Mouse (Mus musculus) olfactory bulb, adult 2 months (tissue): ENCODE data around the gene Izumo2.

ENCODE experiments used
- CTCF ChIP-seq: fragments of 200-500 bp; IDR thresholded peaks from 2 replicates; pipeline ENCODE4 v1.5.1; 2012; ENCODE audit warnings: low read depth, mild to moderate bottlenecking, low read length, moderate library complexity; ENCODE audit not compliant: insufficient read depth
- POLR2A ChIP-seq: fragments of 200-500 bp; IDR thresholded peaks from 2 replicates; pipeline ENCODE4 v1.6.1; 2012; ENCODE audit warnings: mild to moderate bottlenecking, low read depth, low read length, moderate library complexity; ENCODE audit not compliant: insufficient read depth

GRCm38 (mm10) chr7:44726343-44726742, 17.8 kb downstream of the Izumo2 start:
- TF ChIP-seq CTCF (no peak), POLR2A (no peak)
